Mouse (Mus musculus): ENCODE data around the gene Ezr. TPM values are rescaled to one million over a fixed set of nuclear protein-coding genes. Genes with fewer than 3 reads are reported as not detected.
A peak's percentile ranks its signal among the peaks of the same experiment; 100 is the strongest.

Ezr gene
- polyA plus RNA-seq (2015; fragmentation: Nextera tagmentation; extraction: Ambion mirVana), result 36.2 and 43.1 TPM in 2 replicates

DNA sequence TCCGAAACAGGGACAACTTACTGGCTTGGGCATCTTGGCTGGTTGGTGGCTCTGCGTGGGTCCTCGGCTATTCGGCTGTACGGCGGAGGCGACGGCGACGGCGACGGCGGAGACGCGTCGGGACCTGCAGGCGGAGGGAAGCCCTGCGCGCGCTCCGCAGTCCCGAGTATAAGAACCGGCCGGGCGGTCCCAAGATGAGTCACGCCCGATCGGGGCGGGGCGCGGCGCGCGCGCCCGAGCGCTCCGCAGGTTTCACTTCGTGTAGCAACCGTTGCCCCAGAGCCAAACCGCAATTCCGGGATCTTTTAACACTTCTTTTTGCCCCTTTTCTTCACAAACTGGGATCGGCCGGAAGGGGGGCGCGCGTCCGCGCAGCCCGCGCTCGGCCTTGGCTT is at the start of gene Ezr:
TSS of gene Ezr (minus strand) at position 174 of the 395 bp plus-strand sequence.
- Histone ChIP-seq H3K4me3 (replicated peaks) (peak within 1 kb of the TSS; percentile 75), H3K27ac (no peak within 1 kb of the TSS), H3K4me2 (replicated peaks) (peak within 1 kb of the TSS; percentile 99), H3K4me1 (replicated peaks) (peaks cover 38% of the 10 kb centered on the region), H3K27me3 (peaks cover 64% of the 10 kb centered on the region), H3K9ac (replicated peaks) (peak within 1 kb of the TSS; percentile 73), H3K36me3 (no peaks in the 10 kb centered on the region), H3K9me3 (no peaks in the 10 kb centered on the region)
- peak; percentile 71 for ATAC-seq
- under 1% methylated on average over 52 of the region's 52 CpGs for WGBS

DNA sequence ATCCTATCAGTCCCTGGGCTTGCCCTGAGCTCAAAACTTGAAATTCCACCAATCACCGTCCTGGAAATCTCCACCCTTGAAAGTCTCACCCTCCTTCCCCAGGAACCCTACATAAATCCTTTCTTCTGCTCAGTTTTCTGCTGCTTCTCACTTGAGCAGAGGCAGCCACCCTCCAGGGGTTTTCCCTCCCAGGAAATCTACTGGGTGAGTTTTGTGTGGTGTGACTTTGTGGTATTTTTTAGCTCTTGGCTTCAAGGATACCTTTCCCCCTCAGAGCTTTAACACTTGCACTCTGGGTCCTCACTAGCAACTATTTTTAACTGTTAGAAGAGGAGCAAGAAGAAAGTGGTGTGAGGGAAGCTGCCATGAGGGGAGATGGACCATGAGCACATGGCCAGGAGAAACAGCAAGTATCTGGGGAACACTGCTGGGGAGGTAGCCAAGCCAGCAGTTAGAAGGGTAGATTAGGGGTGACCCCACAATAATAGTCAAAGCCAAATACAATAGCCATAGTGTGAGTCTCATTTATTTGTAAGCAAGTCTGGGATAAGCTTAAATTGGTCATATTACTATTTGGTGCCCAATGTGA is 47.5 kb upstream of the Ezr start:
- H3K27me3 ChIP-seq, result 0 out of 2 replicates have a peak, but pooled peaks cover 2% of the 10 kb centered on the region
- H3K9me3 ChIP-seq, result no peaks in the 10 kb centered on the region
- H3K9ac ChIP-seq (replicated peaks), result no peak overlapping the region
- H3K36me3 ChIP-seq, result no peaks in the 10 kb centered on the region
- 70% methylated on average over 1 of the region's 1 CpGs for WGBS
- no peak overlapping the region for H3K4me3 ChIP-seq (replicated peaks)
- no peak overlapping the region for H3K4me2 ChIP-seq (replicated peaks)
- no peak for ATAC-seq
- peaks cover 13% of the 10 kb centered on the region for H3K4me1 ChIP-seq (replicated peaks)
- no peak overlapping the region for H3K27ac ChIP-seq

DNA sequence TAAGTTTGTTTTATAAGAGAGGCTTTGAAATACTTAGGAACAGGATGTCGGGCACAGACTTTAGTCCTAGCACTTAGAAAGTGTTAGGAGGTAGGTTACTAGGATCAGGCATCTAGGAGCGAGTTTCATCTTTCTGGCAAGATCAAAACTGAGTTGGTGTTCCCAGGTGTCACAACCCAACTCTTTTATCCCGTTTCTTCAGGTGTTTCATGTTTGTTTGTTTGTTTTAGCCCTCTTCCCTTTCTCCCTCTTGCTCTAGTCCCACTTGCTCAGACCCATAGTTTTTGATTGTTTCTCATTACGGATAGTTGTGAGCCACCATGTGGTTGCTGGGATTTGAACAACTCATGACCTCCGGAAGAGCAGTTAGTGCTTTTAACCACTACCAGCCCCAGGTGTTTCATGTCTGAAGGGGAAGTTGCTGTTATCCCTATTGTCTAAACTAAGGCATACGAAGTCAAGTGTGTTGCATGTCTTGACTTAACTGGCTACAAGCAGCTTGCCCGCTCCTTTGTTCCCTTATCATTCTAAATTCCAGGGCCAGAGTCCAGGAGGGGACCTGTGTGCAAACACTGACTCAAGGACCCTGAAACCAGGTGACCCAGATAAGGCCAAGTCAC is 46.1 kb upstream of the Ezr start:
- H3K4me3 ChIP-seq (replicated peaks), result peak overlapping the region; percentile 48
- H3K27me3 ChIP-seq, result 0 out of 2 replicates have a peak, but pooled peaks cover 2% of the 10 kb centered on the region
- WGBS, result 77% methylated on average over 7 of the region's 7 CpGs
- H3K4me1 ChIP-seq (replicated peaks), result peaks cover 13% of the 10 kb centered on the region
- peak overlapping the region; percentile 75 for H3K9ac ChIP-seq (replicated peaks)
- no peak for ATAC-seq
- H3K27ac ChIP-seq, result peak overlapping the region; percentile 95
- peak overlapping the region; percentile 64 for H3K4me2 ChIP-seq (replicated peaks)
- no peaks in the 10 kb centered on the region for H3K36me3 ChIP-seq
- no peaks in the 10 kb centered on the region for H3K9me3 ChIP-seq

DNA sequence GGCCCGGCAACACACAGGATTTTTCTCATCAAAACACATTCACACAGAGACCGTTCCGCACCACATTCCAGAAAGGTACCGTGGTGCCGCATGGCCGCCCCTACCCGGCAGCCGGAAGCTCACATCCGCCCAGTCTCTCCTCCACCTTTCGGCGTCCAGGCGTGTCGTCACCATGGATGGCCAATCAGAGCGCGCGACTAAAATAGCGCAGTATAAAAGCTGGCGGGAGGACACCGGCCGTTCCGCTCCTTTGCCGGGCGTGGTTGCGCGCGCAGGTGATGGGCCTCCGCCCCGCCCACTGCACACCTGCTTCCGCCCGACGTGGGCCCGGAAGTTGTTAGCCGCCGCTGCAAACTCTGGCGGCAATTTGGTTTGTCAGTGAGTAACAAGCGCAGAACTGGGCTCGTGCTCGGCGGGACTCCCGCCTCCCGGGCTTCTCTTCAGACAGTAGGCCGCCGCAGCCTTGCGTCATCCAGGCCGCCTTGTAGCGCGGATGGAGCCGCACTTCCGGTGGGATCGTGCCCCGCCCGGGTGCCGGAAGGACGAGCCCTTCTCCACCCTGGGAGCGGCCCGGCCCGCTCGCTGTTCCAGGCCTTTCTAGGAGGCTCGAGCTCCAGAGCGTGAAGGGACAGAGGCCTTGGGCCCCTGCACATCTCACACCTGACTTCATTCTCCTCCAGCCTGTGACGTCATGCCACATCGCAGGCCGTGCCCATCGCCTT is 45.3 kb upstream of the Ezr start:
- Histone ChIP-seq H3K9ac (replicated peaks) (peak overlapping the region; percentile 75), H3K36me3 (no peaks in the 10 kb centered on the region), H3K27ac (peak overlapping the region; percentile 95), H3K9me3 (no peaks in the 10 kb centered on the region), H3K4me2 (replicated peaks) (peak overlapping the region; percentile 64), H3K4me1 (replicated peaks) (peaks cover 13% of the 10 kb centered on the region), H3K27me3 (0 out of 2 replicates have a peak, but pooled peaks cover 2% of the 10 kb centered on the region), H3K4me3 (replicated peaks) (peak overlapping the region; percentile 48)
- WGBS, result under 1% methylated on average over 64 of the region's 64 CpGs
- peak; percentile 99 for ATAC-seq

DNA sequence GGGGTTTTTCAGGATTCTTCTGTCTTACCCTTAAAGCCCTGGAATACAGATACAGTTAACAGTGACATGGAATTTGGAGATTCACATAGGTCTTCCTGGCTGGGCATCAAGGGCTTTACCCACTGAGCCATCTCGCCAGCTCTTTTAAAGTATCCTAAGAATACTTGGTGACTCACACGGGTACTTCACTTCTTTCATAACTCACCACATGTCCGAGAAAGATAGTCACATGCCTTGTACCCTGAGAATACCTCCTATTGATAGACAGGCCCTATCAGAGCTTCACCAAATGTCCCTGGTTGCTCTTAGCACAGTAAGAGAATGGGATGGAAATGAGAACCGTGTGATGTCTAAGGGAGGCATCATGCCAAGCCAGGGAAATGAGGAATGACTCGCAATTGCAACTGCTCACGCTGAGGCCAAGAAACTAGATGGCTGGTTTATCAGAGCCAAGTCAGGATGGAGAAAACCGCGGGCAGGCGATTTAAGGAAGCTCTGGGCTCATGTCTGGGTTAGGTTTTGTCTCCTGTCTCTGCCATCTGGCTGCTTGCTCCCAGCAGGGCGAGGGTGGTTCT is 44.7 kb upstream of the Ezr start:
- H3K27ac ChIP-seq, result peak overlapping the region; percentile 95
- no peaks in the 10 kb centered on the region for H3K36me3 ChIP-seq
- 0 out of 2 replicates have a peak, but pooled peaks cover 2% of the 10 kb centered on the region for H3K27me3 ChIP-seq
- H3K9ac ChIP-seq (replicated peaks), result peak overlapping the region; percentile 75
- H3K4me2 ChIP-seq (replicated peaks), result peak overlapping the region; percentile 64
- peak; percentile 40 for ATAC-seq
- no peaks in the 10 kb centered on the region for H3K9me3 ChIP-seq
- H3K4me1 ChIP-seq (replicated peaks), result peaks cover 13% of the 10 kb centered on the region
- WGBS, result 44% methylated on average over 10 of the region's 10 CpGs
- H3K4me3 ChIP-seq (replicated peaks), result peak overlapping the region; percentile 48

DNA sequence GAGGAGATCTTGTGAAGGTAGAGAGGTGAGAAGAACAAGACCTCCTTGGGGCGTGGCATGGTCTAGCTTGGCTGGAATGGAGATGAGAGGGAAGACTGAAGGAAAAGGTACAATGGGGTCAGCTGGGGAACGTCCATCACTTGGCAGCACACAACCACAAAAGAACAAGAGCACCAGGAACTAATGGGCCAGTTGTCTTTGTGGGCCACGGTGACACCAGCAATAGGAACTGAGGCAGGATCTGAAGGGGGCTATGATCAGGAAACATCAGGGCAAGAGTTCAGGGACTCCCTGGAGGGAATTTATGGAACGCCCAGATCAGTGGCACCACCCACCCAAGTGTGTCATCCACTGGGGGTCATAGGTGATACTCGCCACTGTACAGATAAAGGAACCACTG is 34.2 kb upstream of the Ezr start:
- no peak overlapping the region for H3K9ac ChIP-seq (replicated peaks)
- H3K4me3 ChIP-seq (replicated peaks), result no peak overlapping the region
- H3K4me2 ChIP-seq (replicated peaks), result no peak overlapping the region
- H3K4me1 ChIP-seq (replicated peaks), result peaks cover 9% of the 10 kb centered on the region; the same call in 1 of the 2 replicates
- H3K36me3 ChIP-seq, result no peaks in the 10 kb centered on the region
- WGBS, result 89% methylated on average over 5 of the region's 5 CpGs
- H3K27me3 ChIP-seq, result no peaks in the 10 kb centered on the region
- H3K27ac ChIP-seq, result no peak overlapping the region
- H3K9me3 ChIP-seq, result no peaks in the 10 kb centered on the region
- no peak for ATAC-seq

DNA sequence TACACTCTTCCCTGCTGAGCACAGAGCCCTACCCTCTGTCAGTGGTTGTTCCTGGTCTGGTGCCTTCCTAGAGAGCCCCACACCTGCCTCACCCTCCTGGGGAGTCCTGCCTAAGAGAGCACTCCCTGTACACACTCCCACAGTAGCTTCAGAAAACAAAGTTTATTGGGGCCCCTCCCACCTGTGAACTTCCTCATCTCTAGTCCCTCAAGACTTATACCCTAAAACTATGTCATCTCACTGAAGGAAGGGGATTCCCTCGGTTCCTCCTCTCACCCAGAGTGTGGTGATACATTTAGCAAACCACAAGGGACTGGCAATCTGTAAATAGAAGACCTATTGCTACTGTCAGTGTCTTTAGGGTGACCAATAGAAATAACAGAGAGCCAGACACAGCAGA is 33.6 kb upstream of the Ezr start:
- no peaks in the 10 kb centered on the region for H3K27me3 ChIP-seq
- no peak for ATAC-seq
- peaks cover 9% of the 10 kb centered on the region; the same call in 1 of the 2 replicates for H3K4me1 ChIP-seq (replicated peaks)
- H3K27ac ChIP-seq, result no peak overlapping the region
- H3K9me3 ChIP-seq, result no peaks in the 10 kb centered on the region
- no peak overlapping the region for H3K4me2 ChIP-seq (replicated peaks)
- no peak overlapping the region for H3K9ac ChIP-seq (replicated peaks)
- no peaks in the 10 kb centered on the region for H3K36me3 ChIP-seq
- H3K4me3 ChIP-seq (replicated peaks), result no peak overlapping the region
- 91% methylated on average over 1 of the region's 1 CpGs for WGBS

DNA sequence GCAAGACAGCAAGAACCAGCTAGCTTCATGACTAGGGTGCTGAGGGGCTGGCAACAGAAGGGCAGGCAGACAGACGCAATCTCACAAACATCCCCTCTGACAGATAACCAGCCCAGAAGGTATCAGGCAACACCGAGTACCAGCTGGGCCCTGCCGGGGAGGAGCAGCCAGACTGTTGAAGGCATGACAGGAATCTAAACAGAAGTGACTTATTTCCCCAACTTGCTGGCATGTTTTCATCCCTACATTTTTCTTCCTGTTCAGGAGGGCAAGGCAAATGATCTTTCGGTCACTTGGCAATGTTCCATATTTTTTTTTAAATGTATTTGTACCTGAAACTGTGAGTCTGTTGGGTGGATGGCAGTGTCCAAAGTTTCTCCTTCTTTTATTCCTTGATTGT is 32.1 kb upstream of the Ezr start:
- Histone ChIP-seq H3K9me3 (no peaks in the 10 kb centered on the region), H3K27ac (no peak overlapping the region), H3K9ac (replicated peaks) (no peak overlapping the region), H3K4me1 (replicated peaks) (peaks cover 9% of the 10 kb centered on the region; the same call in 1 of the 2 replicates), H3K36me3 (no peaks in the 10 kb centered on the region), H3K4me3 (replicated peaks) (no peak overlapping the region), H3K27me3 (no peaks in the 10 kb centered on the region), H3K4me2 (replicated peaks) (no peak overlapping the region)
- 65% methylated on average over 4 of the region's 4 CpGs for WGBS
- no peak for ATAC-seq

DNA sequence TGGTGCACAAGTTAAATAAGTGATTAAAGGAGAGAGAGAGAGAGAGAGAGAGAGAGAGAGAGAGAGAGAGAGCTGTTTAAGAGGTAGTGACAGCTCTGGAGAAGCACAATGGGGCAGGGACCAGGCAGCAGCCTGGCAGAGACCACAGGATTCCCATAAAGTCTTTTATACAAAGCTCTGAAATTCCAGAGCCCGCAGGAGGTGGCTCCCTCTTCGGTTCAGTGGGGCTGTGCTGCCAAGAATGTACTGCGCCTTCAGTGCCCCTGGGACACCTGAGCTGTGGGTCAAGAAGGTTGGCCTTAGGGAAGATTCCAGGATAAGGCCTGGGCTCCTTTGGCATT is 30.2 kb upstream of the Ezr start:
- H3K4me3 ChIP-seq (replicated peaks), result no peak overlapping the region
- no peak overlapping the region for H3K4me2 ChIP-seq (replicated peaks)
- no peak; the same call in 1 of the 2 replicates for ATAC-seq
- H3K9ac ChIP-seq (replicated peaks), result no peak overlapping the region
- peaks cover 13% of the 10 kb centered on the region; the same call in 1 of the 2 replicates for H3K4me1 ChIP-seq (replicated peaks)
- 0 out of 2 replicates have a peak overlapping the region, but pooled peaks have one; percentile 19 for H3K27ac ChIP-seq
- no peaks in the 10 kb centered on the region for H3K36me3 ChIP-seq
- 0 out of 2 replicates have a peak, but pooled peaks cover 3% of the 10 kb centered on the region for H3K27me3 ChIP-seq
- WGBS, result 4% methylated on average over 3 of the region's 3 CpGs
- no peaks in the 10 kb centered on the region for H3K9me3 ChIP-seq

DNA sequence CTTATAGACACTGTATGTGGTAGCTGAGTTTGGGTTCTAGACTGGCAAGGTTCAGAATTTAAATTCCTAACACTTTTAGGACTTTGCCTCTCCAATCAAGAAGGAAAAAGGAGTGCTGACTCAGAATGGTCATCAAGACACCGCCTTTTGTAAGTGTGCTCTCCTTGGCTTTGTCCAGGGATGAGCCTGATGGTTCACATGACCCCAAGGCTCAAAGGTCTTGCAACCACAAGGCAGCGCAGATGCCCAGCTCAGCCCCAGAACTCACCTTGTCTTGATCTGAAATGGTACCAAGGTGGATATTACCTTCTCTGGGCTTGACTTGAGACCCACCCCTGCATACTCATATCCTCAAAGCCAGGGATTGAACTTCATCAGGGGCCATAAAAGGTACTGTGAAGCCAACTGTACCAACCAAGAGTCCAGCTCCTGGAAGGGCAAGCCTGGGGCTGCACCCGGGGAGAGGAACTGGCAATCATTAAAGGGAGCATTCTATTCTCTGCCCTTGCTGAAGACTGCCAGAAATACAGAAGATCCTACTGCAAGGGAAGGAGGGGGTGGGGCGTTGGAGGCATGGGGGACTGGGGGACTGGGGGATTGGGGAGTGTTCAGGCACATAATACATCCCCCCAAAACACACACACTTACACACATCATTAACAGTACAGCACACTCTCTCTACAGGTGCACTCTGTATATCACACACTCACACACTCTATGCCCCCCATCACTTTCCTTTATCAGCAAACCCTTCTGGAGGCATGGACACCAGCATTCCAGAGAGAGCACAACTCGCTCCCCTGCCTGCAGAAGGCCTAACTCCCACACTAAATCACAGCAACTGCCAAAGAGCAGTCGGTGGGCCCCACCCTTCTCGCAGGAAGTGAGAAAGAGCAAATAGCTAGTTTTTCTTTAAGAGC is 29.6 kb upstream of the Ezr start:
- no peak overlapping the region for H3K9ac ChIP-seq (replicated peaks)
- no peak overlapping the region for H3K27ac ChIP-seq
- no peaks in the 10 kb centered on the region for H3K9me3 ChIP-seq
- ATAC-seq, result no peak; the same call in 1 of the 2 replicates
- no peak overlapping the region for H3K4me3 ChIP-seq (replicated peaks)
- H3K4me1 ChIP-seq (replicated peaks), result peaks cover 13% of the 10 kb centered on the region; the same call in 1 of the 2 replicates
- no peaks in the 10 kb centered on the region for H3K36me3 ChIP-seq
- 0 out of 2 replicates have a peak, but pooled peaks cover 3% of the 10 kb centered on the region for H3K27me3 ChIP-seq
- 48% methylated on average over 7 of the region's 7 CpGs for WGBS
- no peak overlapping the region for H3K4me2 ChIP-seq (replicated peaks)

DNA sequence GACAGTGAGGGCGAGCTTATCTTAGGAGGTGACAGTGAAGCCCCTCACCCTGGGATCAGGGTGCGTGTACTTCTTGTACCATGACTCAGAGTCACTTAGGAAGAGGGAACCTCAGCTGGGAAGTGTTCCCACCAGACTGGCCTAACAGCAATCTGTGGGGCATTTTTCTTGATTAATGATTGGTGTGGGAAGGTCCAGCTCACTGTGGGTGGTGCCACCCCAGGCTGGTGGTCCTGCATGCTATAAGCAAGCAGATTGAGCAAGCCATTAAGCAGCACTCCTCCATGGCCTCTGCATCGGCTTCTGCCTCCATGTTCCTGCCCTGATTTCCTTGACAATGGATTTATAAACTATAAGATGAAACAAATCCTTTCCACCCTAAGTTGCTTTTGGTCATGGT is 26.7 kb upstream of the Ezr start:
- Histone ChIP-seq H3K36me3 (no peaks in the 10 kb centered on the region), H3K9me3 (no peaks in the 10 kb centered on the region), H3K4me1 (replicated peaks) (peaks cover 13% of the 10 kb centered on the region; the same call in 1 of the 2 replicates), H3K9ac (replicated peaks) (no peak overlapping the region), H3K4me3 (replicated peaks) (no peak overlapping the region), H3K4me2 (replicated peaks) (no peak overlapping the region), H3K27ac (no peak overlapping the region), H3K27me3 (0 out of 2 replicates have a peak, but pooled peaks cover 3% of the 10 kb centered on the region)
- no peak for ATAC-seq
- WGBS, result 48% methylated on average over 3 of the region's 3 CpGs
